In the genomic region with DNA sequence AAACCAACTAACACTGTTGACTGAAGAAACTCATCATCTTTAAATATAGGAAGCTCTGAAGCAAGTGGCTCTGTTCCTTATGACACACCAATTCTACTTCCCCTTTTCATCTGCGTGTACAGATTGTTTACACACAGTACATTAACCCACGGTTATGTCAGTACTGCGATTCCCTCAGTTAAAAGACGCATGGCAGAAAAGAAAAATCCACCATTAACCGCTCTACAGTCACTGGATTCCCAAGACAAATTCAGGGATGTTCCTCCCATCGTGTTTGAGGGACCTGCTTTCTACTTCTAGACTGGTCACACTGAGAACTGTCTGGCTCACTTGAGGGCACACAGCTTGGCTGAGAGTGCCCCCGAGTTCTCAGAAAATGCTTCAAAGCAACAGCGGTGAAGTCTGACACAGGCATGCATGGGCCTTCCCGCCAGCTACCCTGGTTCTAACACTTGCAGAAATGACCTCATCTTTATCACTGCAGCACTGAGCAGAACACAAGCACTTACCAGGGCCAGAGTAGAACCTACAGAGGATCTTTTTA, we compare ENCODE assay signal across 9 mouse cellular contexts. TPM values are rescaled to one million over a fixed set of nuclear protein-coding genes. Genes with fewer than 3 reads are reported as not detected.
DNase-seq lines count a peak whose midpoint lies in the region; ATAC-seq and TF ChIP-seq lines count a peak whose summit lies in the region.
"Had no signal": no experiment of that assay in that cellular context is flagged by ENCODE, and none has a peak within 500 bp of the region (broad histone marks: within the 10 kb centered on the region; RNA-seq: fewer than 3 reads in every experiment).

No protein-coding gene starts in this region.

- H3K9ac ChIP-seq in lung, embryonic 16.5 days (ENCODE audit: low read length) = no peak overlapping the region
- H3K9ac ChIP-seq: embryonic facial prominence, embryonic 15.5 days had no signal

- no peak for ATAC-seq in cerebellum, adult (ENCODE audit: insufficient number of reproducible peaks, low FRiP score, low TSS enrichment)
- no peak for ATAC-seq in lung, embryonic 16.5 days (ENCODE audit: low read depth)

- H3K4me1 ChIP-seq in thymus, adult 2 months (replicated peaks; ENCODE audit: control insufficient read depth, insufficient read depth, low read length) = peaks cover 17% of the 10 kb centered on the region
- H3K4me1 ChIP-seq in lung, embryonic 16.5 days (replicated peaks; ENCODE audit: control insufficient read depth, insufficient read depth, low read length) = peaks cover 9% of the 10 kb centered on the region; the same call in 1 of the 2 replicates
- H3K4me1 ChIP-seq: embryonic facial prominence, embryonic 15.5 days had no signal

- peak overlapping the region; percentile 20 for H3K4me3 ChIP-seq in thymus, adult 2 months (ENCODE audit: control insufficient read depth, insufficient read depth, low read length)
- H3K4me3 ChIP-seq in lung, embryonic 16.5 days (ENCODE audit: low read length) = peak overlapping the region; percentile 26
- H3K4me3 ChIP-seq: embryonic facial prominence, embryonic 15.5 days had no signal

- no peaks in the 10 kb centered on the region for H3K9me3 ChIP-seq in lung, embryonic 16.5 days (ENCODE audit: control insufficient read depth, low read length)
- H3K9me3 ChIP-seq: embryonic facial prominence, embryonic 15.5 days had no signal

- 6% methylated on average over 9 of the region's 9 CpGs for WGBS in thymus, adult 2 months
- 39% methylated on average over 9 of the region's 9 CpGs for WGBS in lung, embryonic 16.5 days

- H3K36me3 ChIP-seq in thymus, adult 2 months (ENCODE audit: control insufficient read depth, insufficient read depth, low read length) = no peaks in the 10 kb centered on the region
- no peaks in the 10 kb centered on the region for H3K36me3 ChIP-seq in lung, embryonic 16.5 days (ENCODE audit: control insufficient read depth, insufficient read depth, low read length)
- H3K36me3 ChIP-seq: embryonic facial prominence, embryonic 15.5 days had no signal

- peak overlapping the region; percentile 44 for H3K4me2 ChIP-seq in lung, embryonic 16.5 days (ENCODE audit: low read depth, low read length)
- H3K4me2 ChIP-seq: embryonic facial prominence, embryonic 15.5 days had no signal

- H3K27me3 ChIP-seq in thymus, adult 2 months (ENCODE audit: control insufficient read depth, insufficient read depth, low read length) = no peaks in the 10 kb centered on the region
- no peaks in the 10 kb centered on the region; the same call in 1 of the 2 replicates for H3K27me3 ChIP-seq in lung, embryonic 16.5 days (ENCODE audit: control insufficient read depth, insufficient read depth, low read depth, low read length)
- H3K27me3 ChIP-seq: embryonic facial prominence, embryonic 15.5 days had no signal

- peak; percentile 14 for DNase-seq in cerebellum, adult 11-12 months
- DNase-seq in thymus, adult 2 months = no peak
- DNase-seq in thymus, postnatal 10 days (ENCODE audit: low spot score in 2 of 2) = no peak
- DNase-seq in spleen, postnatal 14 days (ENCODE audit: low spot score in 2 of 2) = peak; percentile 17 to 31
- DNase-seq in ovary, postnatal 10 days (ENCODE audit: low spot score) = no peak
- no peak for DNase-seq in urinary bladder, adult 2 months (ENCODE audit: low spot score)

- no peak for TF ChIP-seq POLR2A in thymus, adult 2 months (IDR thresholded peaks at IDR 0.05; ENCODE audit: control insufficient read depth, extremely low read depth, insufficient read depth, low read length, poor library complexity)

- H3K27ac ChIP-seq in thymus, adult 2 months (ENCODE audit: control insufficient read depth, insufficient read depth, low read length) = peak overlapping the region; percentile 75
- H3K27ac ChIP-seq in lung, embryonic 16.5 days (ENCODE audit: low read length) = no peak overlapping the region
- H3K27ac ChIP-seq: embryonic facial prominence, embryonic 15.5 days had no signal

- no peak for TF ChIP-seq CTCF in thymus, adult 2 months (IDR thresholded peaks at IDR 0.05; ENCODE audit: borderline replicate concordance, control insufficient read depth, extremely low read depth, insufficient read depth, low read length, poor library complexity)

RNA-seq across cellular contexts. Expression of gene Tspan13, which starts 2.7 kb away (rescaled TPM):
- 294 and 360 TPM in 2 replicates for polyA plus RNA-seq in thymus, adult 2 months (2012; rRNA removed)
- 134 and 139 TPM in 2 replicates for polyA plus RNA-seq in lung, embryonic 16.5 days (2015; fragmentation: Nextera tagmentation; extraction: Ambion mirVana)
- 111 and 116 TPM in 2 replicates for polyA plus RNA-seq in urinary bladder, adult 2 months (2012; rRNA removed)

RNA-seq across cellular contexts. Expression of gene Agr2, which starts 46.9 kb away (rescaled TPM):
- polyA plus RNA-seq in thymus, adult 2 months (2012; rRNA removed) = 0.29 and 0.69 TPM in 2 replicates
- 6.9 and 11.0 TPM in 2 replicates for polyA plus RNA-seq in lung, embryonic 16.5 days (2015; fragmentation: Nextera tagmentation; extraction: Ambion mirVana)
- polyA plus RNA-seq in urinary bladder, adult 2 months (2012; rRNA removed) = 5.1 and 6.2 TPM in 2 replicates

Comparison
In these comparisons a context has a peak if more than half of its experiments do, and no peak if none do; other contexts are left out.
1. DNase-seq: peak in cerebellum, adult 11-12 months (single experiment) and spleen, postnatal 14 days (2 of 2); none in thymus, adult 2 months (single experiment), thymus, postnatal 10 days (0 of 2), ovary, postnatal 10 days (single experiment) and urinary bladder, adult 2 months (single experiment).